Mouse (Mus musculus): ENCODE measurements around the gene Gm44973. TPM values are rescaled to one million over a fixed set of nuclear protein-coding genes. Genes with fewer than 3 reads are reported as not detected.

Gene Gm44973
- total and polyA plus RNA-seq, 3 experiments: not detected

- H3K36me3 ChIP-seq (ENCODE audit: control insufficient read depth, insufficient read depth, low read length): peaks cover 23% of the 10 kb centered on the region
- no peaks in the 10 kb centered on the region for H3K27me3 ChIP-seq (ENCODE audit: control insufficient read depth, insufficient read depth, low read length)
- peaks cover 11% of the 10 kb centered on the region for H3K4me1 ChIP-seq (ENCODE audit: control insufficient read depth, insufficient read depth, low read length)
- H3K4me3 ChIP-seq: no peak overlapping the region
- DNase-seq: no peak
- no peak for TF ChIP-seq EP300 (IDR thresholded peaks at IDR 0.05; ENCODE audit: insufficient read depth, low read depth, low read length)
- no peak for TF ChIP-seq POLR2A (IDR thresholded peaks at IDR 0.05; ENCODE audit: insufficient read depth, low read depth, low read length)
- no peak for TF ChIP-seq CTCF (IDR thresholded peaks at IDR 0.05)
- H3K27ac ChIP-seq: no peak overlapping the region
- WGBS: 86% methylated on average over 2 of the region's 2 CpGs
- H3K9ac ChIP-seq (ENCODE audit: low read depth, low read length): no peak overlapping the region
- peaks cover 14% of the 10 kb centered on the region for H3K79me2 ChIP-seq (replicated peaks; ENCODE audit: control insufficient read depth, insufficient read depth, low read length)
- intact Hi-C loops (cut with DNase I): no loop called here
Measured at GRCm38 (mm10) chr7:5081939-5082338, 66.6 kb downstream of the Gm44973 start.

Other genes with a start within 250 kb of the Gm44973 start
- not detected for gene Fam71e2, start 244.2 kb upstream of the Gm44973 start, total RNA-seq (2021)
- 0.09 and 0.35 TPM in 2 replicates for gene Fam71e2, start 244.2 kb upstream of the Gm44973 start, polyA plus RNA-seq (2012; rRNA removed)
- not detected for gene Il11, start 232.6 kb upstream of the Gm44973 start, total RNA-seq (2021)
- gene Il11, start 232.6 kb upstream of the Gm44973 start, polyA plus RNA-seq (2012; rRNA removed): 0.15 TPM in 1 of 2 replicates, not detected in the other
- not detected for gene Tmem190, start 232.6 kb upstream of the Gm44973 start, total RNA-seq (2021)
- gene Tmem190, start 232.6 kb upstream of the Gm44973 start, polyA plus RNA-seq (2012; rRNA removed): 0.29 TPM in 1 of 2 replicates, not detected in the other
- 1 to 10 TPM; 5.3 to 5.4 TPM for gene Tmem238, start 225.8 kb upstream of the Gm44973 start, total RNA-seq (2021)
- 2.2 and 4.3 TPM in 2 replicates for gene Tmem238, start 225.8 kb upstream of the Gm44973 start, polyA plus RNA-seq (2012; rRNA removed)
- gene Rpl28, start 222.6 kb upstream of the Gm44973 start, total RNA-seq (2021): 100 to 1,000 TPM; 492 to 575 TPM
- 135 and 202 TPM in 2 replicates for gene Rpl28, start 222.6 kb upstream of the Gm44973 start, polyA plus RNA-seq (2012; rRNA removed)
- gene Ube2s, start 202.9 kb upstream of the Gm44973 start, total RNA-seq (2021): 10 to 100 TPM; 85.1 to 99.1 TPM
- 167 and 265 TPM in 2 replicates for gene Ube2s, start 202.9 kb upstream of the Gm44973 start, polyA plus RNA-seq (2012; rRNA removed)
- gene Shisa7, start 170.8 kb upstream of the Gm44973 start, total RNA-seq (2021): under 1 TPM in 1 of 2 experiments, not detected in 1; 0.07 TPM
- 0.09 and 0.12 TPM in 2 replicates for gene Shisa7, start 170.8 kb upstream of the Gm44973 start, polyA plus RNA-seq (2012; rRNA removed)
- gene Isoc2b, start 145.2 kb upstream of the Gm44973 start, total RNA-seq (2021): 1 to 10 TPM; 3.5 to 3.8 TPM
- 10.0 and 10.3 TPM in 2 replicates for gene Isoc2b, start 145.2 kb upstream of the Gm44973 start, polyA plus RNA-seq (2012; rRNA removed)
- 10 to 100 TPM; 48.9 to 55.5 TPM for gene Isoc2a, start 138.3 kb upstream of the Gm44973 start, total RNA-seq (2021)
- gene Isoc2a, start 138.3 kb upstream of the Gm44973 start, polyA plus RNA-seq (2012; rRNA removed): 29.3 and 30.6 TPM in 2 replicates
- under 1 TPM in 1 of 2 experiments, not detected in 1; 0.18 TPM for gene Gm36210, start 109.0 kb upstream of the Gm44973 start, total RNA-seq (2021)
- gene Gm36210, start 109.0 kb upstream of the Gm44973 start, polyA plus RNA-seq (2012; rRNA removed): 0.20 and 0.29 TPM in 2 replicates
- gene Zfp628, start 100.3 kb upstream of the Gm44973 start, total RNA-seq (2021): 1 to 10 TPM; 6.8 to 9.4 TPM
- 6.1 and 7.5 TPM in 2 replicates for gene Zfp628, start 100.3 kb upstream of the Gm44973 start, polyA plus RNA-seq (2012; rRNA removed)
- gene Nat14, start 93.5 kb upstream of the Gm44973 start, total RNA-seq (2021): 1 to 10 TPM; 5.6 to 5.8 TPM
- 3.5 TPM in 2 replicates for gene Nat14, start 93.5 kb upstream of the Gm44973 start, polyA plus RNA-seq (2012; rRNA removed)
- gene Ssc5d, start 89.7 kb upstream of the Gm44973 start, total RNA-seq (2021): 1 to 10 TPM; 1.7 to 2.9 TPM
- 5.9 and 6.4 TPM in 2 replicates for gene Ssc5d, start 89.7 kb upstream of the Gm44973 start, polyA plus RNA-seq (2012; rRNA removed)
- 10 to 100 TPM; 26.5 to 35.6 TPM for gene Sbk2, start 51.1 kb upstream of the Gm44973 start, total RNA-seq (2021)
- 85.0 and 119 TPM in 2 replicates for gene Sbk2, start 51.1 kb upstream of the Gm44973 start, polyA plus RNA-seq (2012; rRNA removed)
- 10 to 100 TPM; 39.4 to 46.1 TPM for gene Sbk3, start 44.3 kb upstream of the Gm44973 start, total RNA-seq (2021)
- 66.1 and 72.5 TPM in 2 replicates for gene Sbk3, start 44.3 kb upstream of the Gm44973 start, polyA plus RNA-seq (2012; rRNA removed)
- 10 to 100 TPM; 12.3 to 14.0 TPM for gene Zfp579, start 19.3 kb upstream of the Gm44973 start, total RNA-seq (2021)
- gene Zfp579, start 19.3 kb upstream of the Gm44973 start, polyA plus RNA-seq (2012; rRNA removed): 51.8 and 70.2 TPM in 2 replicates
- gene Zfp524, start 1.1 kb upstream of the Gm44973 start, total RNA-seq (2021): 1 to 10 TPM; 8.7 to 9.2 TPM
- gene Zfp524, start 1.1 kb upstream of the Gm44973 start, polyA plus RNA-seq (2012; rRNA removed): 14.7 and 17.7 TPM in 2 replicates
- gene Fiz1, start 799 bp upstream of the Gm44973 start, total RNA-seq (2021): 10 to 100 TPM; 17.9 to 20.4 TPM
- 18.2 and 20.4 TPM in 2 replicates for gene Fiz1, start 799 bp upstream of the Gm44973 start, polyA plus RNA-seq (2012; rRNA removed)
- gene Zfp865, start 4.9 kb downstream of the Gm44973 start, total RNA-seq (2021): 10 to 100 TPM; 13.8 to 13.9 TPM
- gene Zfp865, start 4.9 kb downstream of the Gm44973 start, polyA plus RNA-seq (2012; rRNA removed): 13.5 and 16.9 TPM in 2 replicates
- under 1 TPM in 1 of 2 experiments, not detected in 1; 0.25 TPM for gene Ccdc106, start 5.1 kb downstream of the Gm44973 start, total RNA-seq (2021)
- 0.53 TPM in 1 of 2 replicates, not detected in the other for gene Ccdc106, start 5.1 kb downstream of the Gm44973 start, polyA plus RNA-seq (2012; rRNA removed)
- gene 4632433K11Rik, start 18.6 kb downstream of the Gm44973 start, total RNA-seq (2021): not detected
- not detected in 2 replicates for gene 4632433K11Rik, start 18.6 kb downstream of the Gm44973 start, polyA plus RNA-seq (2012; rRNA removed)
- 1 to 10 TPM; 5.0 to 5.6 TPM for gene Zfp784, start 22.9 kb downstream of the Gm44973 start, total RNA-seq (2021)
- gene Zfp784, start 22.9 kb downstream of the Gm44973 start, polyA plus RNA-seq (2012; rRNA removed): 6.7 and 7.0 TPM in 2 replicates
- gene Zfp580, start 36.0 kb downstream of the Gm44973 start, total RNA-seq (2021): 1 to 10 TPM; 3.4 to 4.4 TPM
- 7.4 and 12.7 TPM in 2 replicates for gene Zfp580, start 36.0 kb downstream of the Gm44973 start, polyA plus RNA-seq (2012; rRNA removed)
- 10 to 100 TPM; 65.6 to 68.5 TPM for gene U2af2, start 46.6 kb downstream of the Gm44973 start, total RNA-seq (2021)
- gene U2af2, start 46.6 kb downstream of the Gm44973 start, polyA plus RNA-seq (2012; rRNA removed): 84.4 and 118 TPM in 2 replicates
- 100 to 1,000 TPM; 160 to 192 TPM for gene Epn1, start 64.7 kb downstream of the Gm44973 start, total RNA-seq (2021)
- 174 and 181 TPM in 2 replicates for gene Epn1, start 64.7 kb downstream of the Gm44973 start, polyA plus RNA-seq (2012; rRNA removed)
- not detected for gene Rfpl4, start 101.5 kb downstream of the Gm44973 start, total RNA-seq (2021)
- gene Rfpl4, start 101.5 kb downstream of the Gm44973 start, polyA plus RNA-seq (2012; rRNA removed): not detected in 2 replicates
- gene Rasl2-9, start 110.5 kb downstream of the Gm44973 start, total RNA-seq (2021): 1 to 10 TPM; 6.2 to 8.1 TPM
- gene Rasl2-9, start 110.5 kb downstream of the Gm44973 start, polyA plus RNA-seq (2012; rRNA removed): 3.9 and 5.7 TPM in 2 replicates
- not detected for gene Vmn1r55, start 134.2 kb downstream of the Gm44973 start, total RNA-seq (2021)
- gene Vmn1r55, start 134.2 kb downstream of the Gm44973 start, polyA plus RNA-seq (2012; rRNA removed): not detected in 2 replicates
- gene Vmn1r56, start 181.3 kb downstream of the Gm44973 start, total RNA-seq (2021): not detected
- gene Vmn1r56, start 181.3 kb downstream of the Gm44973 start, polyA plus RNA-seq (2012; rRNA removed): not detected in 2 replicates
- gene Vmn1r57, start 203.0 kb downstream of the Gm44973 start, total RNA-seq (2021): not detected
- gene Vmn1r57, start 203.0 kb downstream of the Gm44973 start, polyA plus RNA-seq (2012; rRNA removed): not detected in 2 replicates